Mouse (Mus musculus): ENCODE measurements at regions not wholly inside any gene's neighbourhood (a gene's known extent, or its start where the extent isn't known, plus 50 kb on each side); places are given as distances from the start of the nearest gene placed in this dataset.

DNA sequence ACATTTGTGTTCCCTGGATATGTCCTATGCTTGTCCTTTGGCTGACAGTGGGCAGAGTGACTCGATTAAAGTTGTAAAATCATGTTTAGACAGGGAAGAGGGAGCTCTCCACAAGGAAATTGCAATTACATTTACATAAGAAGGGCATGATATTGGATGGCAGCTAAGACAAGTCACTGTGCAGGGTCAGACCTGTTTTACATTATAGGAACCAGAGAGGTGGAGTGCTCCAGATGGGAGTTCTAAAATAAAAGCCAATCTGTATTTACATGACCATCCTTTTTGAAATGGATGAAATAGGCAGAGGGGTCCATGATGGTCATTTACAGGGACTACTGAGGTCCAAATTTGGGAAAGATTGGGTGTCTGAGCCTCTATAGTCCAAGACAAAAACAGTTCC, 1400.3 kb downstream of the Slc22a22 start:
- TF ChIP-seq POLR2A (IDR thresholded peaks at IDR 0.05; ENCODE audit: borderline replicate concordance, insufficient read depth, low read length) (no peak), CTCF (IDR thresholded peaks at IDR 0.05; ENCODE audit: borderline replicate concordance, insufficient read depth, low read depth, low read length) (no peak)
